Mouse (Mus musculus): Measurements from ENCODE around the gene Mansc4.

DNA sequence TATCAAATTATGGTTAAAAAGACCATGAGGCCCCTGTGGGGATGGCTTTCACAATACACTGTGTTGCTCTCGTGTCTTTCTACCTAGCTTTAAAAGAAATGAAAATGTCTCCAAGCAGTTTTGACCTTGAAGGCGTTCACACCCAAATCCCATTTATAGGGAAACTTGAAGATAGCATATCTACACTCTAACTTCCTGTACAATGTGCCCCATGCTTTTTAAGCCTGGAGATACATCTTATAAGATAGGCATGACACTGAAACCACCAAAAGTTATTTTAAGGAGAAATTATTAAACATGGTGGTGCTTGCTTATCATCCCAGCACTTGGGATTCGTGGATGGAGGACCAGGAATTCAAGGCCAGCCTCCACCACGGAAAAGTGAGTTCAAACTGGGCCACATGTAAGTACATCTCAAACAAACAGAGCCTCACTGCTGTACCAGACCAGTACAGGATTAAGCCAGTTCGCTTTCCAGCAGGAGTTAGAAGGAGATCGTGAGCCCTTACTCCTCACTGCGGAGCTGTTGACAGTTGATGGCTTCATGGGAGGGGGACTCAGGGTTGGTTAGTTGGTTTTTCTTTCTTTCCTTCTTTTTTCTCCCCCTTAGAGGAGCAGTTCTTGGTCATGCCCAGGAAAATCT is 1.3 kb downstream of the Mansc4 start:
- TF ChIP-seq CTCF (IDR thresholded peaks at IDR 0.05; ENCODE audit: borderline replicate concordance, insufficient read depth, low read depth, low read length) (no peak), POLR2A (IDR thresholded peaks at IDR 0.05; ENCODE audit: borderline replicate concordance, insufficient read depth, low read length) (no peak)
